Mouse (Mus musculus) lung, embryonic 14.5 days (tissue): Measurements from ENCODE around the gene Mgat4b. TPM values are rescaled to one million over a fixed set of nuclear protein-coding genes. Genes with fewer than 3 reads are reported as not detected.
A peak's percentile ranks its signal among the peaks of the same experiment; 100 is the strongest.

Source experiments
- ATAC-seq: fragments of 200-750 bp; cut with Nextera tagmentation; 2 replicates; pipeline ENCODE4 v1.8.0; 2017; ENCODE audit warnings: mild to moderate bottlenecking, moderate TSS enrichment, moderate library complexity; ENCODE audit not compliant: insufficient read depth
- DNase-seq: peaks from one replicate; pipeline ENCODE4 v3.0.0-alpha.2; 2015
- H3K27ac ChIP-seq: fragments of 300-500 bp; sonication (generic); 2 replicates; pipeline ENCODE4 v1.5.1; 2014; ENCODE audit warnings: low read depth, mild to moderate bottlenecking, moderate library complexity
- H3K27me3 ChIP-seq: fragments of 300-500 bp; sonication (generic); 2 replicates; pipeline ENCODE4 v1.6.1; 2014; ENCODE audit warnings: low read length, control low read depth; ENCODE audit not compliant: insufficient read depth
- H3K36me3 ChIP-seq: fragments of 300-500 bp; sonication (generic); 2 replicates; pipeline ENCODE4 v1.6.1; 2014; ENCODE audit warnings: control low read depth; ENCODE audit not compliant: insufficient read depth
- H3K4me1 ChIP-seq: fragments of 300-500 bp; sonication (generic); 2 replicates; pipeline ENCODE4 v1.6.1; 2014; ENCODE audit warnings: antibody characterized with exemption, control low read depth; ENCODE audit not compliant: insufficient read depth
- H3K4me2 ChIP-seq: fragments of 300-500 bp; sonication (generic); 2 replicates; pipeline ENCODE4 v1.6.1; 2014; ENCODE audit warnings: mild to moderate bottlenecking
- H3K4me3 ChIP-seq: fragments of 300-500 bp; sonication (generic); 2 replicates; pipeline ENCODE4 v1.5.1; 2014; ENCODE audit warnings: low read depth, low read length
- H3K9ac ChIP-seq: fragments of 300-500 bp; sonication (generic); 2 replicates; pipeline ENCODE4 v1.6.1; 2014
- H3K9me3 ChIP-seq: fragments of 300-500 bp; sonication (generic); 2 replicates; pipeline ENCODE4 v1.6.1; 2016; ENCODE audit warnings: low read depth, low read length, control low read depth
- CTCF ChIP-seq: IDR thresholded peaks from 2 replicates; pipeline ENCODE4 v1.5.1; 2016; ENCODE audit warnings: antibody characterized with exemption, low read depth
- WGBS: fragments of 180-500 bp; shearing (Covaris S2); extraction: QIAGEN DNeasy Blood & Tissue Kit; methylation state at CpG from one replicate; pipeline ENCODE4 v1.1.7; 2014; 5-methylcytosine and 5-hydroxymethylcytosine counted together
- polyA plus RNA-seq: library from polyadenylated mRNA; unstranded; fragments of >200 nt; fragmentation: Nextera tagmentation; extraction: Ambion mirVana; gene quantifications from 2 replicates; pipeline ENCODE4 v1.2.1, GENCODE M21; 2014

The Mgat4b gene
- polyA plus RNA-seq, 1 experiment from 2014 or later = 44.2 TPM

GRCm38 (mm10) chr11:50210101-50210504 is 587 bp upstream of the Mgat4b start:
- H3K27ac ChIP-seq = peak overlapping the region; percentile 98
- peak overlapping the region; percentile 79 for H3K4me2 ChIP-seq
- H3K27me3 ChIP-seq = no peaks in the 10 kb centered on the region
- DNase-seq (peak; percentile 91), ATAC-seq (peak; percentile 95)
- WGBS = 2% methylated on average over 24 of the region's 24 CpGs
- TF ChIP-seq CTCF = no peak
- H3K9ac ChIP-seq = peak overlapping the region; percentile 94
- H3K4me1 ChIP-seq = 0 out of 2 replicates have a peak, but pooled peaks cover 12% of the 10 kb centered on the region
- peaks cover 28% of the 10 kb centered on the region for H3K36me3 ChIP-seq
- peak overlapping the region; percentile 96 for H3K4me3 ChIP-seq
- no peaks in the 10 kb centered on the region for H3K9me3 ChIP-seq

DNA sequence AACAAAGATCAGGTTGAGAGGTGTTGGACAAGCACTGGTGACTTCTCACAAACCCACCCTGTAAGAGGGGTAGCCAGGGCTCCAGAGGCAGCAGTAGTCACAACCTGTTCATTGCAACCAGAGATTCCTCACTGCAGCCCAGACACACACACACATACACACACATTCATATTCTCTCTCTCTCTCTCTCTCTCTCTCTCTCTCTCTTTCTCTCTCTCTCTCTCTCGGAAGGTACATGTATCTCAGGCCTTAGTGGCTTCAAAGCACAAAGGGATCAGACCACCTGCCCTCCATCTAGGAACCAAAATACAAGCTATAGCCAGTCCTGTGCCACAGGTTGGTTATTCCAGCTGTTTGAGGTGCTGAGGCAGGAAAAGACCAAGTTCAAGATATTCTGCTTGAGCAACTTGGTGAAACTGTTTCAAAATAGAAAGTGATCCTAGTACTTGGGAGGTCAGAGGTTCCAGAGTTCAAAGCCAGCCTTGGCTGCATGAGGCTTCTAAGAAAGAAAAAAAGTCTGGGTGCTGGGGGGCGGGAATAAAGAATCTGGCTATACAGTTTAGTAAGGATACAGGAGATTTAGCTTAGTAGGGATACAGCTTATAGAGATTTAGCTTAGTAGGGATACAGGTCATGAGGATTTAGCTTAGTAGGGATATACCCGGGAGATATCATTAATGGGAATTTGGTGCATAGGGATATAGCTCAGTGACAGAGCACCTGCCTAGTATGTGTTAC is 801 bp downstream of the Mgat4b start:
- peaks cover 24% of the 10 kb centered on the region for H3K4me1 ChIP-seq
- peaks cover 14% of the 10 kb centered on the region for H3K36me3 ChIP-seq
- H3K4me2 ChIP-seq = peak overlapping the region; percentile 79
- no peak for ATAC-seq
- H3K4me3 ChIP-seq = peak overlapping the region; percentile 96
- H3K9me3 ChIP-seq = no peaks in the 10 kb centered on the region
- DNase-seq = no peak
- peak overlapping the region; percentile 94 for H3K9ac ChIP-seq
- no peak for TF ChIP-seq CTCF
- WGBS = 91% methylated on average over 3 of the region's 3 CpGs
- no peak overlapping the region for H3K27ac ChIP-seq
- H3K27me3 ChIP-seq = no peaks in the 10 kb centered on the region

DNA sequence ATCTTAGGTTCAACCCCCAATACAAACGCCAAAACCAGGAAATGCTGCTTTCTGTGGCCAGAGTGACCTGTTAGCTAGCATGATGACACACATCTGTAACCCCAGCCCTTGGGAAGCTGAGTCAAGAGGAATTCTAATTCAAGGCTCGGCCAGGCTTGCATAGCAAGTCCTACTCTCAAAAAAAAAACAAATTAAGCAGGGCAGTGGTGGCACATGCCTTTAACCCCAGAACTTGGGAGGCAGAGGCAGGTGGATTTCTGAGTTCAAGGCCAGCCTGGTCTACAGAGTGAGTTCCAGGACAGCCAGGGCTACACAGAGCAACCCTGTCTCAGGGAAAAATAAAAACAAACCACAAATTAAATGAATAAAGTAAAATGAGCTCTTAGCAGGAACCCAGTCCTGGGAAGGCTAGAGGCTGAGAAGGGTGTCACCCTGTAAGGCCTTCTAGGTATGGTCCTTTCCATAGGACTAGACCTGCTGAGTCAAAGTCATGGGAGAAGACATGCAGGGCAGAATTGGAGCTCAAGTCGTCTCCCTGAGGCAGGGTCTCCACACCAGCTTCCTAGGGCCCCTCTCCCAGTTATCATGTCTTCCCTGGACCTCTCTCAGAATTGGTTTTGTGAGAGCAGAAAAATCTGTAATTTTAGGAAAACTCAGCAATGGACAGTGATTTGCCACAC is 1.5 kb downstream of the Mgat4b start:
- no peak overlapping the region for H3K9ac ChIP-seq
- no peaks in the 10 kb centered on the region for H3K27me3 ChIP-seq
- WGBS = 61% methylated on average over 3 of the region's 3 CpGs
- DNase-seq (no peak), ATAC-seq (no peak)
- no peaks in the 10 kb centered on the region for H3K9me3 ChIP-seq
- no peak overlapping the region for H3K4me3 ChIP-seq
- H3K4me1 ChIP-seq = peaks cover 24% of the 10 kb centered on the region
- TF ChIP-seq CTCF = no peak
- peaks cover 7% of the 10 kb centered on the region for H3K36me3 ChIP-seq
- H3K27ac ChIP-seq = no peak overlapping the region; the same call in 1 of the 2 replicates
- H3K4me2 ChIP-seq = no peak overlapping the region

DNA sequence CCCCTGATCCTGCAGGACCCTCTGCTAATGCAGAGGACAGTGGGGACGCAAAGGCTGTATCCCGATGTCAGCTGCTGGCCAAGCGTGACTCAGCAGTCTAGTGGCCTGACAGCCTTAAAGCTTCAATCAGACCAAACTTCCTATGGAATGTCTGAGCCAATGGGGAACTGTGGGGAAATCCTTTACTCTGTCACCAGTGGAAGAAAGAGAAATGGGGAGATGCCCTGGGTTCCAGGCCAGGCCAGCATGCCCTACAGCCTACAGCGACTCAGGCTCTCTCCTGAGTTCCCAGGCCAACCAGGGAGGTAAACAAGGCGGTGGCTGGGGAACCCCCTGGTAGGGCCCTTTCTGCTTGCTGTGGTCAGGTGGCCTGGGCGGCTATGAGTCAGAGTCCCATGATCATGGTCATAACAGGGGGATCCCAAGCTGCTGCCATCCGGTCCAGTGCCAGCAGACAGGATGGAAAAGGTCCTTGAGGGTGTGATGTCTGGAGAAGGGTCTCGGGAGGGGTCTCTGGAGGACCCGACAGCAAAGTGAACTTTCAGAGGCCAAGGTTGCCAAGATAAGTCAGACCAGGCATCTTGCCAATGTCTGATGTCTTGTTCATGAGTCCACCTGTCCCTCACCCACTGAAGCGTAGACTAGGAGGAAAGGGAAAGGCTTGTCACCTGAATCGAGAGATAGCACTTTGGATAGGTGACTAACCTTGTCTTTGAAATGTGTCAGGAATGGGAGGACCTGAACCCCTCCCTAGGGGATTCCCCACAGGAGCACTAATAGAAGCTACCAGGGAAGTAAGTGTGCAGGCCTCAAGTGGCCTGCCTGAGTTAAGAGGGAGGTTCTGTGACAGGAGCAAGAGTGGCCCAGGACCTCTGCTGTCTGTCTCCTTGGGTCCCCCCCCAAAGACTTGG is 2.4 kb downstream of the Mgat4b start:
- ATAC-seq = no peak
- Histone ChIP-seq H3K27ac (no peak overlapping the region; the same call in 1 of the 2 replicates), H3K9me3 (no peaks in the 10 kb centered on the region), H3K36me3 (no peaks in the 10 kb centered on the region), H3K4me2 (no peak overlapping the region), H3K4me3 (no peak overlapping the region), H3K9ac (no peak overlapping the region), H3K4me1 (peaks cover 24% of the 10 kb centered on the region), H3K27me3 (no peaks in the 10 kb centered on the region)
- DNase-seq = peak; percentile 55
- WGBS = 45% methylated on average over 11 of the region's 11 CpGs
- TF ChIP-seq CTCF = no peak

GRCm38 (mm10) chr11:50214631-50215030 is 3.9 kb downstream of the Mgat4b start:
- no peak for TF ChIP-seq CTCF
- Histone ChIP-seq H3K9ac (no peak overlapping the region), H3K9me3 (no peaks in the 10 kb centered on the region), H3K27ac (no peak overlapping the region), H3K27me3 (no peaks in the 10 kb centered on the region), H3K4me1 (peaks cover 17% of the 10 kb centered on the region), H3K4me2 (no peak overlapping the region), H3K4me3 (no peak overlapping the region), H3K36me3 (no peaks in the 10 kb centered on the region)
- WGBS = 92% methylated on average over 6 of the region's 6 CpGs
- no peak for ATAC-seq
- DNase-seq = no peak

- DNase-seq = no peak
- Histone ChIP-seq H3K9me3 (no peaks in the 10 kb centered on the region), H3K36me3 (no peaks in the 10 kb centered on the region), H3K4me1 (peaks cover 17% of the 10 kb centered on the region), H3K4me3 (no peak overlapping the region), H3K4me2 (peak overlapping the region; percentile 23), H3K27me3 (no peaks in the 10 kb centered on the region), H3K9ac (no peak overlapping the region), H3K27ac (0 out of 2 replicates have a peak overlapping the region, but pooled peaks have one; percentile 30)
- no peak for TF ChIP-seq CTCF
- WGBS = 20% methylated on average over 9 of the region's 9 CpGs
- no peak for ATAC-seq
Observed at GRCm38 (mm10) chr11:50215633-50216032, 4.9 kb downstream of the Mgat4b start.
